Mouse (Mus musculus): ENCODE results near the gene Oxct2a. TPM values are rescaled to one million over a fixed set of nuclear protein-coding genes. Genes with fewer than 3 reads are reported as not detected.
"Not testable (repeated sequence)": the region's sequence is repeated elsewhere in the genome, so short reads cannot be mapped to it uniquely, and the experiment has no call there.

Oxct2a gene
- total RNA-seq (2015; ENCODE audit: low replicate concordance) (not detected in 2 replicates), total RNA-seq (2017; ENCODE audit: low replicate concordance) (not detected in 2 replicates)

GRCm38 (mm10) chr4:123323534-123323933 lies at the start of gene Oxct2a:
Oxct2a (minus strand) TSS chr4:123323634.
- ATAC-seq (replicated peaks; ENCODE audit: low FRiP score, poor library complexity, severe bottlenecking) = no peak

GRCm38 (mm10) chr4:123363555-123363954 lies 40.1 kb upstream of the Oxct2a start:
- no peak for ATAC-seq (replicated peaks; ENCODE audit: low FRiP score, poor library complexity, severe bottlenecking)

- no peak for ATAC-seq (replicated peaks; ENCODE audit: low FRiP score, poor library complexity, severe bottlenecking)
Measured at GRCm38 (mm10) chr4:123360771-123361170, 37.3 kb upstream of the Oxct2a start.

GRCm38 (mm10) chr4:123358613-123359012 lies 35.2 kb upstream of the Oxct2a start:
- no peak for ATAC-seq (replicated peaks; ENCODE audit: low FRiP score, poor library complexity, severe bottlenecking)

GRCm38 (mm10) chr4:123355941-123356340 lies 32.5 kb upstream of the Oxct2a start:
- ATAC-seq (replicated peaks; ENCODE audit: low FRiP score, poor library complexity, severe bottlenecking) = no peak

GRCm38 (mm10) chr4:123353271-123353877 lies 29.9 kb upstream of the Oxct2a start:
- ATAC-seq (replicated peaks; ENCODE audit: low FRiP score, poor library complexity, severe bottlenecking) = no peak

GRCm38 (mm10) chr4:123343471-123343789 lies 20.0 kb upstream of the Oxct2a start:
- no peak for ATAC-seq (replicated peaks; ENCODE audit: low FRiP score, poor library complexity, severe bottlenecking)

GRCm38 (mm10) chr4:123342642-123343470 lies 19.4 kb upstream of the Oxct2a start, which contains the start of gene Bmp8a:
Bmp8a (minus strand) TSS chr4:123343252.
- ATAC-seq (replicated peaks; ENCODE audit: low FRiP score, poor library complexity, severe bottlenecking) = peak; percentile 63

GRCm38 (mm10) chr4:123342091-123342641 lies 18.7 kb upstream of the Oxct2a start:
- ATAC-seq (replicated peaks; ENCODE audit: low FRiP score, poor library complexity, severe bottlenecking) = no peak

GRCm38 (mm10) chr4:123340232-123340631 lies 16.8 kb upstream of the Oxct2a start:
- no peak for ATAC-seq (replicated peaks; ENCODE audit: low FRiP score, poor library complexity, severe bottlenecking)

GRCm38 (mm10) chr4:123337693-123338092 lies 14.3 kb upstream of the Oxct2a start:
- ATAC-seq (replicated peaks; ENCODE audit: low FRiP score, poor library complexity, severe bottlenecking) = no peak

GRCm38 (mm10) chr4:123335796-123336585 lies 12.6 kb upstream of the Oxct2a start:
- ATAC-seq (replicated peaks; ENCODE audit: low FRiP score, poor library complexity, severe bottlenecking) = no peak

- ATAC-seq (replicated peaks; ENCODE audit: low FRiP score, poor library complexity, severe bottlenecking) = not testable (repeated sequence)
Measured at GRCm38 (mm10) chr4:123335244-123335643, 11.8 kb upstream of the Oxct2a start.

GRCm38 (mm10) chr4:123334177-123334576 lies 10.7 kb upstream of the Oxct2a start:
- no peak for ATAC-seq (replicated peaks; ENCODE audit: low FRiP score, poor library complexity, severe bottlenecking)

GRCm38 (mm10) chr4:123333151-123333550 lies 9.7 kb upstream of the Oxct2a start:
- no peak for ATAC-seq (replicated peaks; ENCODE audit: low FRiP score, poor library complexity, severe bottlenecking)

- ATAC-seq (replicated peaks; ENCODE audit: low FRiP score, poor library complexity, severe bottlenecking) = not testable (repeated sequence)
Measured at GRCm38 (mm10) chr4:123331961-123332360, 8.5 kb upstream of the Oxct2a start.

- ATAC-seq (replicated peaks; ENCODE audit: low FRiP score, poor library complexity, severe bottlenecking) = no peak
Measured at GRCm38 (mm10) chr4:123331326-123331725, 7.9 kb upstream of the Oxct2a start.

- ATAC-seq (replicated peaks; ENCODE audit: low FRiP score, poor library complexity, severe bottlenecking) = no peak
Measured at GRCm38 (mm10) chr4:123328946-123329345, 5.5 kb upstream of the Oxct2a start.

- no peak for ATAC-seq (replicated peaks; ENCODE audit: low FRiP score, poor library complexity, severe bottlenecking)
Measured at GRCm38 (mm10) chr4:123327630-123328029, 4.2 kb upstream of the Oxct2a start.

- no peak for ATAC-seq (replicated peaks; ENCODE audit: low FRiP score, poor library complexity, severe bottlenecking)
Measured at GRCm38 (mm10) chr4:123326087-123326486, 2.7 kb upstream of the Oxct2a start.

All from erythroblast, adult 5-6 weeks (primary cell).